Mouse (Mus musculus) heart, adult 2 months (tissue): ENCODE measurements around the gene Ltn1. TPM values are rescaled to one million over a fixed set of nuclear protein-coding genes. Genes with fewer than 3 reads are reported as not detected.

Experiments
- DNase-seq, 2 experiments: peaks; one replicate each; pipeline ENCODE4 v3.0.0; 2021
- H3K27ac ChIP-seq: fragments of 200-600 bp; 2 replicates; pipeline ENCODE4 v1.8.1; 2022
- H3K27me3 ChIP-seq: fragments of 200-500 bp; 2 replicates; pipeline ENCODE4 v1.6.1; 2012; ENCODE audit warnings: mild to moderate bottlenecking, low read length, inconsistent platforms, mixed read lengths; ENCODE audit not compliant: control insufficient read depth, insufficient read depth
- H3K36me3 ChIP-seq: fragments of 200-500 bp; 2 replicates; pipeline ENCODE4 v1.6.1; 2012; ENCODE audit warnings: low read length, inconsistent platforms; ENCODE audit not compliant: control insufficient read depth, insufficient read depth
- H3K4me1 ChIP-seq: fragments of 200-500 bp; 2 replicates; pipeline ENCODE4 v1.6.1; 2011; ENCODE audit warnings: low read length; ENCODE audit not compliant: control insufficient read depth, insufficient read depth
- H3K4me3 ChIP-seq: fragments of 200-600 bp; 2 replicates; pipeline ENCODE4 v1.8.1; 2022
- H3K79me2 ChIP-seq: fragments of 200-500 bp; replicated peaks from 2 replicates; pipeline ENCODE4 v1.6.1; 2012; ENCODE audit warnings: mild to moderate bottlenecking, inconsistent platforms, low read length, moderate library complexity, mixed read lengths; ENCODE audit not compliant: control insufficient read depth, insufficient read depth
- H3K9ac ChIP-seq: fragments of 200-500 bp; 2 replicates; pipeline ENCODE4 v1.6.1; 2012; ENCODE audit warnings: low read depth, mild to moderate bottlenecking, control low read depth, inconsistent platforms, low read length, mixed read lengths
- CTCF ChIP-seq: fragments of 200-600 bp; IDR thresholded peaks from 2 replicates; pipeline ENCODE4 v1.8.1; 2022; ENCODE audit warnings: antibody characterized with exemption, mild to moderate bottlenecking, moderate library complexity
- EP300 ChIP-seq: fragments of 200-500 bp; IDR thresholded peaks from 2 replicates; pipeline ENCODE4 v1.6.1; 2011; ENCODE audit warnings: low read depth, low read length, control low read depth; ENCODE audit not compliant: insufficient read depth
- POLR2A ChIP-seq: fragments of 200-500 bp; IDR thresholded peaks from 2 replicates; pipeline ENCODE4 v1.6.1; 2011; ENCODE audit warnings: mild to moderate bottlenecking, low read depth, low read length, control low read depth; ENCODE audit not compliant: insufficient read depth
- WGBS: fragments of 180-500 bp; shearing (Covaris S2); methylation state at CpG from one replicate; pipeline ENCODE4 v1.1.7; 2018; 5-methylcytosine and 5-hydroxymethylcytosine counted together
- intact Hi-C: fragments of 180-260 bp; cut with DNase I; formaldehyde crosslinking; loops from one replicate; pipeline ENCODE4 v1.15.1; 2025
- polyA plus RNA-seq: library from polyadenylated mRNA; depleted of rRNA; stranded (reverse); fragments of >200 nt; gene quantifications from 2 replicates; pipeline ENCODE4 v1.2.3, GENCODE M21; 2012
- total RNA-seq, 2 experiments: library from RNA; stranded (reverse); gene quantifications; 2 replicates each; pipeline ENCODE4 v1.2.3; 2021

The Ltn1 gene
- total and polyA plus RNA-seq, 3 experiments = 3.1 to 20.7 (median 18.6) TPM

GRCm38 (mm10) chr16:87354075-87354583, 78.3 kb downstream of the Ltn1 start, which contains the start of gene N6amt1:
N6amt1 (plus strand) TSS chr16:87354185.
- no peaks in the 10 kb centered on the region for H3K79me2 ChIP-seq
- H3K4me3 ChIP-seq = peak within 1 kb of the TSS; percentile 91
- no peaks in the 10 kb centered on the region for H3K27me3 ChIP-seq
- intact Hi-C loops = loop anchor here (5.0 kb wide), 1 partner anchor 78 kb away; the partner anchor contains the start of gene Ltn1
- peaks cover 3% of the 10 kb centered on the region; the same call in 1 of the 2 replicates for H3K36me3 ChIP-seq
- H3K9ac ChIP-seq = peak within 1 kb of the TSS; percentile 82
- WGBS = under 1% methylated on average over 48 of the region's 48 CpGs
- H3K27ac ChIP-seq = peak within 1 kb of the TSS; percentile 99
- TF ChIP-seq EP300 = peak; percentile 34; the same call in 1 of the 2 replicates
- TF ChIP-seq POLR2A = peak; percentile 82
- TF ChIP-seq CTCF = peak; percentile 55
- DNase-seq = peak; percentile 95 to 96
- H3K4me1 ChIP-seq = no peaks in the 10 kb centered on the region

GRCm38 (mm10) chr16:87353605-87354004, 78.8 kb downstream of the Ltn1 start:
- Histone ChIP-seq H3K27me3 (no peaks in the 10 kb centered on the region), H3K4me3 (peak overlapping the region; percentile 91), H3K79me2 (no peaks in the 10 kb centered on the region), H3K36me3 (peaks cover 3% of the 10 kb centered on the region; the same call in 1 of the 2 replicates), H3K4me1 (no peaks in the 10 kb centered on the region), H3K27ac (peak overlapping the region; percentile 99), H3K9ac (no peak overlapping the region)
- DNase-seq = no peak
- intact Hi-C loops = loop anchor here (5.0 kb wide), 1 partner anchor 79 kb away; the partner anchor contains the start of gene Ltn1
- TF ChIP-seq CTCF (no peak), POLR2A (no peak), EP300 (no peak)
- WGBS = 97% methylated on average over 1 of the region's 1 CpGs

- no peak overlapping the region for H3K4me3 ChIP-seq
- DNase-seq = no peak
- 76% methylated on average over 5 of the region's 5 CpGs for WGBS
- H3K9ac ChIP-seq = no peak overlapping the region
- H3K4me1 ChIP-seq = no peaks in the 10 kb centered on the region; the same call in 1 of the 2 replicates
- no peaks in the 10 kb centered on the region for H3K79me2 ChIP-seq
- H3K27ac ChIP-seq = no peak overlapping the region
- no peaks in the 10 kb centered on the region for H3K27me3 ChIP-seq
- H3K36me3 ChIP-seq = no peaks in the 10 kb centered on the region
- intact Hi-C loops = loop anchor here (5.0 kb wide), 1 partner anchor 81 kb away; the partner anchor contains the start of gene Ltn1
- TF ChIP-seq CTCF = no peak
- no peak for TF ChIP-seq POLR2A
- no peak for TF ChIP-seq EP300
Observed at GRCm38 (mm10) chr16:87351386-87352105, 80.9 kb downstream of the Ltn1 start.

- intact Hi-C loops = loop anchor here (5.0 kb wide), 1 partner anchor 36 kb away; no protein-coding TSS in a partner anchor
- Histone ChIP-seq H3K4me1 (no peaks in the 10 kb centered on the region; the same call in none of the 2 replicates), H3K27me3 (no peaks in the 10 kb centered on the region), H3K36me3 (no peaks in the 10 kb centered on the region), H3K79me2 (no peaks in the 10 kb centered on the region), H3K9ac (no peak overlapping the region), H3K27ac (no peak overlapping the region), H3K4me3 (no peak overlapping the region)
- 60% methylated on average over 2 of the region's 2 CpGs for WGBS
- peak in 1 of 2 experiments; percentile 31 for DNase-seq
- TF ChIP-seq CTCF (peak; percentile 16; the same call in 1 of the 2 replicates), POLR2A (no peak), EP300 (peak; percentile 80)
Observed at GRCm38 (mm10) chr16:87348133-87348532, 84.3 kb downstream of the Ltn1 start.

- no peak for TF ChIP-seq EP300
- no peak for TF ChIP-seq POLR2A
- TF ChIP-seq CTCF = no peak
- H3K9ac ChIP-seq = no peak overlapping the region
- DNase-seq = no peak
- no peaks in the 10 kb centered on the region for H3K27me3 ChIP-seq
- H3K36me3 ChIP-seq = no peaks in the 10 kb centered on the region
- no peaks in the 10 kb centered on the region for H3K4me1 ChIP-seq
- 83% methylated on average over 6 of the region's 6 CpGs for WGBS
- no peak overlapping the region for H3K4me3 ChIP-seq
- intact Hi-C loops = no loop called here
- no peaks in the 10 kb centered on the region for H3K79me2 ChIP-seq
- H3K27ac ChIP-seq = no peak overlapping the region
Observed at GRCm38 (mm10) chr16:87341043-87341572, 91.3 kb downstream of the Ltn1 start.
